Mouse (Mus musculus) forebrain, postnatal 0 days (tissue): Measurements from ENCODE around the gene Popdc3. TPM values are rescaled to one million over a fixed set of nuclear protein-coding genes. Genes with fewer than 3 reads are reported as not detected.
"Not testable (repeated sequence)": the region's sequence is repeated elsewhere in the genome, so short reads cannot be mapped to it uniquely, and the experiment has no call there.

ENCODE experiments used
- ATAC-seq: fragments of 200-750 bp; cut with Nextera tagmentation; 2 replicates; pipeline ENCODE4 v1.8.0; 2017; ENCODE audit warnings: mild to moderate bottlenecking, moderate library complexity
- DNase-seq: peaks from one replicate; pipeline ENCODE4 v3.0.0-alpha.2; 2015
- H3K27ac ChIP-seq: fragments of 300-500 bp; sonication (generic); 2 replicates; pipeline ENCODE4 v1.5.1; 2014; ENCODE audit warnings: low read depth, mild to moderate bottlenecking, antibody characterized with exemption, low read length, moderate library complexity, mixed read lengths
- H3K27me3 ChIP-seq: fragments of 300-500 bp; sonication (generic); 2 replicates; pipeline ENCODE4 v1.6.1; 2014; ENCODE audit warnings: mild to moderate bottlenecking, low read length, mixed read lengths; ENCODE audit not compliant: insufficient read depth
- H3K36me3 ChIP-seq: fragments of 300-500 bp; sonication (generic); 2 replicates; pipeline ENCODE4 v1.6.1; 2014; ENCODE audit warnings: mild to moderate bottlenecking, moderate library complexity; ENCODE audit not compliant: insufficient read depth
- H3K4me1 ChIP-seq: fragments of 300-500 bp; sonication (generic); 2 replicates; pipeline ENCODE4 v1.6.1; 2014; ENCODE audit warnings: antibody characterized with exemption; ENCODE audit not compliant: insufficient read depth
- H3K4me2 ChIP-seq: fragments of 300-500 bp; sonication (generic); 2 replicates; pipeline ENCODE4 v1.6.1; 2014; ENCODE audit warnings: low read depth, mild to moderate bottlenecking, moderate library complexity
- H3K4me3 ChIP-seq: fragments of 300-500 bp; sonication (generic); 2 replicates; pipeline ENCODE4 v1.5.1; 2014; ENCODE audit warnings: low read depth, low read length, mixed read lengths
- H3K9ac ChIP-seq: fragments of 300-500 bp; sonication (generic); 2 replicates; pipeline ENCODE4 v1.6.1; 2014; ENCODE audit warnings: mild to moderate bottlenecking
- H3K9me3 ChIP-seq: fragments of 300-500 bp; sonication (generic); 2 replicates; pipeline ENCODE4 v1.6.1; 2016; ENCODE audit warnings: low read length
- CTCF ChIP-seq: sonication (generic); IDR thresholded peaks from 2 replicates; pipeline ENCODE4 v1.5.1; 2016; ENCODE audit warnings: antibody characterized with exemption, control low read depth, low read depth
- WGBS: fragments of 180-500 bp; shearing (Covaris S2); extraction: QIAGEN DNeasy Blood & Tissue Kit; methylation state at CpG from one replicate; pipeline ENCODE4 v1.1.7; 2014; 5-methylcytosine and 5-hydroxymethylcytosine counted together
- polyA plus RNA-seq: library from polyadenylated mRNA; unstranded; fragments of >200 nt; fragmentation: Nextera tagmentation; extraction: Ambion mirVana; gene quantifications from 2 replicates; pipeline ENCODE4 v1.2.1, GENCODE M21; 2015
- total RNA-seq: library from RNA; depleted of rRNA; stranded (reverse); fragments of >200 nt; gene quantifications from 2 replicates; pipeline ENCODE4 v1.2.3, GENCODE M21; 2014

Gene Popdc3
- total and polyA plus RNA-seq, 2 experiments from 2014 or later, result 2.3 to 2.9 TPM

DNA sequence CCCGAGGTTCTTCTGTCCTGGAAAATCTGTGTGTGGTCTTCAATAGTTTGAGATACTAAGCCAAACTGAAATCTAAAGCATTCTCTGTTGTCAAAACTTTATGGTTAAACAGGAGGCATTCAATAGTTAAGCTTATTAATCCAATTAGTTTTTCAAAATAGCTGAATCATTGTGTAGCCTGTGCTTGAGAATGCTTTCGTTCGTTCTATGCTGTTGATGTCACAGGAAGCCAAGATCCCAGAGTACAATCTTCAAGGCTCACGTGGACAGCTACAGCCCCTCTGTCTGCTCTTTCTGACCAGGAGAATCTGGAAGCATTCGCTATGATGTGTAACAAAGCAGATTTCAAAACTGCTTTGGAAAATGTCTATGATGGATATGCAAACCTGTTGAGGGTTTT is 112.7 kb downstream of the Popdc3 start:
- no peak overlapping the region for H3K4me3 ChIP-seq
- 25% methylated on average over 5 of the region's 5 CpGs for WGBS
- no peaks in the 10 kb centered on the region for H3K36me3 ChIP-seq

DNA sequence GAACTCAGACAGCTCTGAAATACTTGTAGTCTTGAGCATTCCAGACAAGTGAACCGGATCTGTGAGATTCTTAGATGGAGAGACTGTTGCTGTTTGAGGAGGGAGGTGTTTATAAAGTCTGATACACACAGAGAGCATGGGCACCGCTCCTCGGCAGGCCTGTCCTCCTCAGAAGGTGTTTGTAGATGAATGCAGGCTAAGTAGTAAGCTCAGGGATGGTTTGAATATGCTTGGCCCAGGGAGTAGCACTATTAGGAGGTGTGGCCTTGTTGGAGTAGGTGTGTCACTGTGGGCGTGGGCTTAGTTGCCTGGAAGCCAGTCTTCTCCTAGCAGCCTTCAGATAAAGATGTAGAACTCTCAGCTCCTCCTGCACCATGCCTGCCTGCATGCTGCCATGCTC is 114.3 kb downstream of the Popdc3 start:
- peaks cover 14% of the 10 kb centered on the region for H3K27me3 ChIP-seq
- not testable (repeated sequence) for H3K27ac ChIP-seq, H3K9ac ChIP-seq, DNase-seq, H3K36me3 ChIP-seq, ATAC-seq, H3K4me2 ChIP-seq, H3K4me1 ChIP-seq, H3K4me3 ChIP-seq, H3K9me3 ChIP-seq
- 74% methylated on average over 4 of the region's 4 CpGs for WGBS

More for the DNA sequence above, 112.7 kb downstream of the Popdc3 start:
- Histone ChIP-seq H3K9me3 (no peaks in the 10 kb centered on the region), H3K4me2 (no peak overlapping the region), H3K27ac (no peak overlapping the region), H3K4me1 (no peaks in the 10 kb centered on the region), H3K9ac (no peak overlapping the region), H3K27me3 (peaks cover 14% of the 10 kb centered on the region)
- ATAC-seq (no peak), DNase-seq (no peak)
- TF ChIP-seq CTCF, result no peak

DNA sequence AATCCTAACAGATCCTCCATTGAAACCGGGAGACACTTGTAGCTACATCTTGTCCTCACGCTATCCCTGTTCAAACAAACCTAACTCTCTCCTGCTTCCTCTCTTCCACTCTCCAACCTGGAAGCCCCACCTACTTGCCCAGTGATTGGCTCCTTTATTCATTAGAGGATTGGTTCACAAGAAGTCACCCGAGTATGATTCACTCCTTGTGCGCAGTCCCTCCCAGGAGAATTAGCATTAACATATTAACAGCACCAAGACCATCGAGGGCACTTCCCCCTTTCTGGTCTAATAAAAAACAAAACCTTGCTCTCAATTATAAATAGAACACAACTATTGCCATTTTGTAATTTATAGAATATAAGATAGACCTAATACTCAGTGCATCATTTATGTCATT is 117.2 kb downstream of the Popdc3 start:
- no peak overlapping the region for H3K9ac ChIP-seq
- H3K27ac ChIP-seq, result no peak overlapping the region
- no peak overlapping the region for H3K4me2 ChIP-seq
- 84% methylated on average over 5 of the region's 5 CpGs for WGBS
- H3K27me3 ChIP-seq, result peaks cover 7% of the 10 kb centered on the region
- H3K9me3 ChIP-seq, result no peaks in the 10 kb centered on the region
- DNase-seq, result no peak
- H3K4me3 ChIP-seq, result no peak overlapping the region
- no peaks in the 10 kb centered on the region for H3K36me3 ChIP-seq
- ATAC-seq, result no peak
- no peak for TF ChIP-seq CTCF
- no peaks in the 10 kb centered on the region for H3K4me1 ChIP-seq

DNA sequence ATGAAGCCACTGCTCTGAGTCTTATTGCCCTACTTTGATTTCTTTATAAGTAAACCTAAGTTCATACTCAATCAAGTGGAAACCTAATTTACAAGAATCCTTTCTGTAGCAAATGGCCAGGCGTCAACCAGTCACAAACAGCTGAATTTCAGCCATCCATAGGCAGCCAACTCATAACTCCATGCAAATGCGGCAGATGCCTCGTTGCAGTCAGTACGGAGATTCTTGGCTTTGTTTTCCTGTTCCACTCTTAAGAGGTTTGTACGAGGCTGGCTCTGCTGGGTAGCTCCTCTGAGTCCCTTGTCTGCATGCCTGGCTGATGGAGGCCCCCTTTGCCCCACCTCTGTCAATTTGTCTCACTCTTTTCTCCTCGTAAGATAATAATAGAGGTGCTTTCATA is 120.6 kb downstream of the Popdc3 start:
- Histone ChIP-seq H3K9ac (no peak overlapping the region), H3K9me3 (no peaks in the 10 kb centered on the region), H3K4me1 (no peaks in the 10 kb centered on the region), H3K4me3 (no peak overlapping the region), H3K36me3 (no peaks in the 10 kb centered on the region), H3K27me3 (no peaks in the 10 kb centered on the region), H3K4me2 (no peak overlapping the region), H3K27ac (no peak overlapping the region)
- no peak for TF ChIP-seq CTCF
- 38% methylated on average over 6 of the region's 6 CpGs for WGBS
- DNase-seq (peak; percentile 59), ATAC-seq (peak; percentile 71)

DNA sequence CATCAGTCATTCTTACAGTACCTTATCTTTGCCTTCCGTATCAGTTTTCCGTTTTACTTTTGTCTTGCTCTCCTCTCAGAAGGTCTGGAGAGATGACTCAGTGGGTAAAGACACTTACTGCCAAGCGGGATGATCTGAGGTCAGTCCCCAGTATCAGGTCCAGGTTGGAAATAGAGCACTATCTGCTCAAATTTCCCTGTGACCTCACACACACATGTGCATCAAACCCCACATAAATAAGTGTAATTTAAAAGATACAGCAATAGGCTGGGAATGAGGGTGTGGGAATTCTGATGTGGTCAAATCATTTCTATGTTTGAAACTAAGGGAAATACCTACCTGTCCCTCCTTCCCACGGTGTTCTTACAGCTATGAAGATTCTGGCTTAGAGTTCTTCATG is 121.6 kb downstream of the Popdc3 start:
- TF ChIP-seq CTCF, result no peak
- no peak for ATAC-seq
- Histone ChIP-seq H3K4me3 (no peak overlapping the region), H3K36me3 (no peaks in the 10 kb centered on the region), H3K4me2 (no peak overlapping the region), H3K27me3 (no peaks in the 10 kb centered on the region), H3K9me3 (no peaks in the 10 kb centered on the region), H3K4me1 (no peaks in the 10 kb centered on the region), H3K9ac (no peak overlapping the region), H3K27ac (no peak overlapping the region)
- WGBS, result 92% methylated on average over 4 of the region's 4 CpGs
- no peak for DNase-seq

DNA sequence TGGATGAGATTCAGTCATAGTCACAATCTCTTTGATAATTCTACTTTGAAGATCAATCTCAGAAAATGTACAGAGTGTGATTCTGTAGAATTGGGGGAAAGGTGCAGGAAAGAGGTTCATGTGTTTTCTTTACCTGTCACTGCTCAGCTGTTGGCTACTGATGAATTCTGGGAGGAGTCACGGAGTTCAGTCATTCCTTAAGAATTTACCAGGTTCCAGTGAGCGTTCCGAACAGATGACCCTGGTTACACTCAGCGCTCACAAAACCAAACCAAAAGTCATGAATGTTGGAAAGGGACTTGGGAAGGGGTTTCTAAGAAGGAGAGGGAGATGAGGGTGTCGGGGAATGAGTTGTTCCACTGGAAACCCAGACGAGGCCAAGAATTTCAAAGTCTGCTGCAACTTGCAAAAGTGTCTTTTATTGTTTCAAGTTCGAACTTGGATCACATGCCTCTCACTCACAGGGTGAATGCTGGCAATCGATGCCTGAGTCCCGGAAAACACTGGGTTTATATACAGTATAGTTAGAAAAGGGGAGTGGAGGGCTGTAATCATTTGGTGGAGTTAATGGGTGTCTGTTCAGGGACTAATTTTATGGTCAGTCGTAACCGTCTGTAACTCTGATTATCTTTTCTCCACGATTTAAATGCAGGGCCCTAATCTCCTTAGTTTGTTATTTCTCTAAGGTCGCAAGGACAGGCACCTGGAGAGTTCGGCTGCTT is 125.6 kb downstream of the Popdc3 start:
- Histone ChIP-seq H3K36me3 (no peaks in the 10 kb centered on the region), H3K9ac (no peak overlapping the region), H3K27me3 (no peaks in the 10 kb centered on the region; the same call in 1 of the 2 replicates), H3K9me3 (no peaks in the 10 kb centered on the region), H3K4me3 (no peak overlapping the region), H3K27ac (no peak overlapping the region), H3K4me1 (no peaks in the 10 kb centered on the region), H3K4me2 (no peak overlapping the region)
- TF ChIP-seq CTCF, result no peak
- DNase-seq (no peak), ATAC-seq (no peak)
- WGBS, result 71% methylated on average over 14 of the region's 14 CpGs

DNA sequence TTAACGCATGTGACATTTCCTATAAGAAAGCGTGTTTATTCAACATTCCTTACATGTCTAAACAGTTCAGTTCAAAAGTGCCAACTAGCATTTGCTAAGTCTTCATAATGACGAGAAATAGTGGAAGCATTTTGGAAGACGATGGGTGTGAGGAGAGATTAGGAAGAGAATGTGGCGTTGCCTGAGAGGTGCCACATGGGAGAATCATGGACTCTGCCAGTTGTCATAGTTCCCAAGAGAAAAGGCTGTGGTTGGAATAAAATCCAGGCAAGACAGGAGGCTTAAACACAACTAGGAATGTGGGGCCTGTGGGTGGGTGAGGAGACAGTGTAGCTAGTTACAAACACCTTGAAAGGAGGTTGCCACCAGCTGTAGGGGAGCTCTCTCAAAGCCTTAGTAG is 127.3 kb downstream of the Popdc3 start:
- no peak overlapping the region for H3K4me3 ChIP-seq
- peak; percentile 56 for DNase-seq
- peak; percentile 89 for ATAC-seq
- H3K27me3 ChIP-seq, result no peaks in the 10 kb centered on the region; the same call in 1 of the 2 replicates
- H3K36me3 ChIP-seq, result no peaks in the 10 kb centered on the region
- H3K27ac ChIP-seq, result no peak overlapping the region
- no peak for TF ChIP-seq CTCF
- H3K4me2 ChIP-seq, result no peak overlapping the region
- 48% methylated on average over 5 of the region's 5 CpGs for WGBS
- H3K4me1 ChIP-seq, result no peaks in the 10 kb centered on the region
- H3K9ac ChIP-seq, result no peak overlapping the region
- H3K9me3 ChIP-seq, result no peaks in the 10 kb centered on the region
